Mouse (Mus musculus) heart, postnatal 0 days (tissue): ENCODE results near the gene Pcyt1a.

ENCODE experiments used
- CTCF ChIP-seq: IDR thresholded peaks from 2 replicates; pipeline ENCODE4 v1.5.1; 2016; ENCODE audit warnings: antibody characterized with exemption, control low read depth, low read depth
- EP300 ChIP-seq: IDR thresholded peaks from 2 replicates; pipeline ENCODE4 v1.6.1; 2016; ENCODE audit warnings: antibody characterized with exemption, low read depth

DNA sequence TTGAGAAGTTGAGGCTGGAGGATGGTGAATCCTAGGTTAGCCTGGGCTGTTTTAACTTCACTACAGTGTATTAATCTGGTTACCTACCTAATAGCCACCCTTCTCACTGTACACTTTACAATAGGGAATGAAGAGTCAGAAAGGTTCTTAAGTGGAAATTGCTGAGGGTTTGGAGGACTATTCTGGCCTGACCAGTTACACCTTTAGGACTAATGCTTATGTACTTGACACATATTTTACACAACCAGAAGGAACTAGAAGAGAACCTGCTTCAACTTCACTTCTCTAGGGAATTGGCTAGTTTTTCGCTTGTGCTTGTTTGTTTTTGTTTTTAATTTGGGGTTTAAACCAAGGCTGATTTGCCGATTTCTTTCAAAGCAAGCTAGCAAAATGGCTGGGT is 2.4 kb downstream of the Pcyt1a start:
- TF ChIP-seq CTCF: no peak
- no peak for TF ChIP-seq EP300
